Mouse (Mus musculus) liver, embryonic 16.5 days (tissue): Measurements from ENCODE around the gene Igfbp6. TPM values are rescaled to one million over a fixed set of nuclear protein-coding genes. Genes with fewer than 3 reads are reported as not detected.
"Not testable (repeated sequence)": the region's sequence is repeated elsewhere in the genome, so short reads cannot be mapped to it uniquely, and the experiment has no call there.

Experiments used
- ATAC-seq: fragments of 200-750 bp; cut with Nextera tagmentation; 2 replicates; pipeline ENCODE4 v1.8.0; 2017; ENCODE audit warnings: low read depth, mild to moderate bottlenecking, moderate number of reproducible peaks, moderate library complexity
- H3K27ac ChIP-seq: fragments of 300-500 bp; sonication (generic); 2 replicates; pipeline ENCODE4 v1.5.1; 2014; ENCODE audit warnings: mild to moderate bottlenecking, low read length
- H3K27me3 ChIP-seq: fragments of 300-500 bp; sonication (generic); 2 replicates; pipeline ENCODE4 v1.6.1; 2014; ENCODE audit warnings: low read depth, low read length, mixed read lengths; ENCODE audit not compliant: control insufficient read depth, insufficient read depth
- H3K36me3 ChIP-seq: fragments of 300-500 bp; sonication (generic); 2 replicates; pipeline ENCODE4 v1.6.1; 2014; ENCODE audit warnings: mild to moderate bottlenecking; ENCODE audit not compliant: control insufficient read depth, insufficient read depth
- H3K4me1 ChIP-seq: fragments of 300-500 bp; sonication (generic); 2 replicates; pipeline ENCODE4 v1.6.1; 2014; ENCODE audit warnings: low read depth, low read length, mixed read lengths; ENCODE audit not compliant: control insufficient read depth
- H3K4me2 ChIP-seq: fragments of 300-500 bp; sonication (generic); 2 replicates; pipeline ENCODE4 v1.6.1; 2014; ENCODE audit warnings: low read depth, low read length, mixed read lengths
- H3K4me3 ChIP-seq: fragments of 300-500 bp; sonication (generic); 2 replicates; pipeline ENCODE4 v1.5.1; 2014; ENCODE audit warnings: low read depth, mild to moderate bottlenecking, low read length
- H3K9ac ChIP-seq: fragments of 300-500 bp; sonication (generic); 2 replicates; pipeline ENCODE4 v1.6.1; 2014; ENCODE audit warnings: low read depth, low read length
- H3K9me3 ChIP-seq: fragments of 300-500 bp; sonication (generic); replicated peaks from 2 replicates; pipeline ENCODE4 v1.6.1; 2016; ENCODE audit warnings: low read length; ENCODE audit not compliant: control insufficient read depth
- WGBS: fragments of 180-500 bp; shearing (Covaris S2); extraction: QIAGEN DNeasy Blood & Tissue Kit; methylation state at CpG from one replicate; pipeline ENCODE4 v1.1.7; 2014; ENCODE audit not compliant: insufficient replicate concordance; 5-methylcytosine and 5-hydroxymethylcytosine counted together
- polyA plus RNA-seq: library from polyadenylated mRNA; unstranded; fragments of >200 nt; fragmentation: Nextera tagmentation; extraction: Ambion mirVana; gene quantifications from 2 replicates; pipeline ENCODE4 v1.2.1, GENCODE M21; 2015

The Igfbp6 gene
- polyA plus RNA-seq, 1 experiment from 2014 or later = 2.4 TPM

DNA sequence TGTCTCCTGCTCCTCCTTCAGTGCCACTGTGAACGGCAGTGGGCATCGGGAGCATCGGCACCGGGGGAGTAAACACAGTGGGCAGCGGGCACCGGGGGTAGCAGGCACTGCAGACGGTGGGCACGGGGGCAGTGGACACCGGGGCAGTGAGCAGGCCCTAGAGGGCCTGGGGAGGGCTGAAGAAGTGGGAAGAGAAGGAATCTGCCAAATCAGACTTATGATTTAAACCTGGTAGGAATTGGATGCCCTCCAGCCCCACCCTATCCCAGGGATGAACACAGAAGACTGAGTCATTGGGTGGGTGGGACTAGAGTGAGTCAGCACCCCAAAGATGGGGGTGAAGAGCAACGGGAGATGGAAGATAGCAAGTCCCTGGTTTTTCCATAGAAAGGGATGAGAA lies 1.2 kb downstream of the Igfbp6 start:
- WGBS = 77% methylated on average over 10 of the region's 10 CpGs
- no peaks in the 10 kb centered on the region for H3K9me3 ChIP-seq
- H3K4me2 ChIP-seq = no peak overlapping the region
- no peaks in the 10 kb centered on the region for H3K36me3 ChIP-seq
- H3K9ac ChIP-seq = no peak overlapping the region
- peaks cover 38% of the 10 kb centered on the region for H3K27me3 ChIP-seq
- no peak overlapping the region for H3K4me3 ChIP-seq
- ATAC-seq = no peak
- H3K27ac ChIP-seq = no peak overlapping the region
- peaks cover 21% of the 10 kb centered on the region for H3K4me1 ChIP-seq

DNA sequence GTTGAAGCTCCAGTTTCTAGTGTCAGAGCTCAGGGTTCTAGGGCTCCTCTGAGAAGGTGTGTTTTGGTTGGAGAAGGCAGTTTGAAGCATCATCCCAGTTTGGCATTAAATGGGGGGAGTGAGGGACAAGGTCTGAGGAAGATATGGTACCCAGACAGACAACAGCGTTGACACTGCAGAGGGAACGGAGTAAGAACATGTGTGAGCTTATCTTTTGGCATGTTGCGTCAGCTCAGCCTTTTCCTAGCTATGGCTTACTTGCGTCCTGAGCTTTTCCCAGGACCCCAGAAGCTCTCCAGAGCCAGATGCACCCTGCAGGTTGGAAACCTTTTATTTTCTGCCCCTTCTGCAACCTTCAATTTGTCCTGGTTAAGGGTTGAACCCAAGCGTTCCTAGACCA lies 1.9 kb downstream of the Igfbp6 start:
- H3K9ac ChIP-seq = no peak overlapping the region
- no peak overlapping the region for H3K4me2 ChIP-seq
- peaks cover 38% of the 10 kb centered on the region for H3K27me3 ChIP-seq
- H3K4me3 ChIP-seq = no peak overlapping the region
- 50% methylated on average over 5 of the region's 5 CpGs for WGBS
- peaks cover 28% of the 10 kb centered on the region for H3K4me1 ChIP-seq
- no peaks in the 10 kb centered on the region for H3K36me3 ChIP-seq
- no peak for ATAC-seq
- H3K9me3 ChIP-seq = no peaks in the 10 kb centered on the region
- H3K27ac ChIP-seq = no peak overlapping the region

DNA sequence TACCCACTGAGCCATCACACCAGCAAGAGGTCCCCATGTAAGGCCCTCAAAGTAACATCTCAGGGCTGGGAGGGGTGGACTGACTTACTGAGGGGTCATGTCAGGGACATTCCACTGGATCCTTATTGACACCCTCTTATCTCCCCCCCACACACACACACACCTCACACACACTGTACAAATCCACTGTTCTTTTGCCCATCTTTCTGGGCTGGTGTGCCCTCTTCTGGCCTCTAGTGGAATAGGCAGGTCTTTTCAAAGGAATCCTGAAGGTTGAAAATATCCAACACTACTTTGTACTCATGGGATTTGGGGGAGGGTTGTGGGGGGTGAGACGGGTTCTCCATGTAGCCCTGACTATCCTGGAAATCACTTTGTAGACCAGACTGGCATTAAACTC lies 2.7 kb downstream of the Igfbp6 start:
- H3K4me3 ChIP-seq = no peak overlapping the region
- no peak overlapping the region for H3K27ac ChIP-seq
- H3K9ac ChIP-seq = no peak overlapping the region
- H3K27me3 ChIP-seq = peaks cover 38% of the 10 kb centered on the region
- H3K4me2 ChIP-seq = no peak overlapping the region
- ATAC-seq = no peak
- no peaks in the 10 kb centered on the region for H3K9me3 ChIP-seq
- H3K4me1 ChIP-seq = peaks cover 31% of the 10 kb centered on the region
- WGBS = 6% methylated on average over 1 of the region's 1 CpGs
- no peaks in the 10 kb centered on the region for H3K36me3 ChIP-seq

DNA sequence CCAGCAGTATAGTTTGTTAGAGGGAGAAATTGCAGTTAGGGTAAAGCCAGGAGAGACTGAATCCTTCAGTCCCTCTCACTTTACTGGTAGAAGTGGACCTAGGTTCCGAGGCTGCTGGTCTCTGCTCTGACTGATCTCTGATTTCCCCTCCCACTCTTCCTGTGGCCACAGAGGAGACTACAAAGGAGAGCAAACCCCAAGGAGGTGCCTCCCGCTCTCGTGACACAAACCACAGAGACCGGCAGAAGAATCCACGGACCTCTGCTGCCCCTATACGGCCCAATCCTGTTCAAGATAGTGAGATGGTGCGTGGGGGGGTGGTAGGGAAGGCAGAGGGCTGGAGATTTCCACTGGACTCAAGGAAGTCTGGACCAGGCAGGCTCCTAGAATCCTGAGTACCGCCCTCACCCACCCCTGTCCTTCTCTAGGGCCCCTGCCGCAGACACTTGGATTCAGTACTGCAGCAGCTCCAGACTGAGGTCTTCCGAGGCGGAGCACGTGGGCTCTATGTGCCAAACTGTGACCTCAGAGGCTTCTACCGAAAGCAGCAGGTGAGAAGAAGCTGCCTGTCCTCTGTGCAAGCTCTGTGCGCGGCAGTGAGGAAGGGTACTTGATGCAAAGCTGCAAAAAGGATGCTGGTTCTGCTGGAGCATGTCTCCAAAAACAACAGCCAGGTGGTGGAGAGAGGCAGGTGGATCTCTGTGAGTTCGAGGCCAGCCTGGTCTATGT lies 3.7 kb downstream of the Igfbp6 start:
- peak overlapping the region; percentile 34; the same call in 1 of the 2 replicates for H3K9ac ChIP-seq
- no peak overlapping the region for H3K27ac ChIP-seq
- H3K4me2 ChIP-seq = no peak overlapping the region
- H3K4me1 ChIP-seq = peaks cover 31% of the 10 kb centered on the region
- WGBS = 44% methylated on average over 16 of the region's 16 CpGs
- peaks cover 32% of the 10 kb centered on the region for H3K27me3 ChIP-seq
- no peaks in the 10 kb centered on the region for H3K36me3 ChIP-seq
- H3K9me3 ChIP-seq = no peaks in the 10 kb centered on the region
- ATAC-seq = no peak
- H3K4me3 ChIP-seq = no peak overlapping the region

DNA sequence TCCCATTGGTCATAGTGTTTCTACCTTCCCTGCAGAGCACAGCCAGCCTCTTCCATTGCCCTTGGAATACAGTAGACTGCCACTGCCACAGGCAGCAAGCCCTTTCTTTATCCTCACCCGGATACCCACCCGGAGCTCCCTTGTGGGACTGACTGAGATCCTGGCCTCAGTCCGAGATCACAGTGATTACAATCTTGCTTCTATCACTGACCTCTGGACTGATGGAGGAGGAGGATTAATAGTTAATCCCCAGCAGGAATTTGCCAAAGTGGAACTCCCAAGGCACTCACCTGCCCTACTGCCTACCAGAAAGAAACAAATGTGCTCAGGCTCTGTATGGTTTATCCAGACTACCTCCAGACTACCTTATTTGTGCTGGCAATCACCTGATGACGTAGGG lies 5.4 kb downstream of the Igfbp6 start:
- no peak overlapping the region for H3K9ac ChIP-seq
- H3K27ac ChIP-seq = peak overlapping the region; percentile 75
- H3K27me3 ChIP-seq = peaks cover 15% of the 10 kb centered on the region
- ATAC-seq = peak; percentile 37
- peaks cover 31% of the 10 kb centered on the region for H3K4me1 ChIP-seq
- H3K9me3 ChIP-seq = no peaks in the 10 kb centered on the region
- 0 out of 2 replicates have a peak overlapping the region, but pooled peaks have one; percentile 76 for H3K4me2 ChIP-seq
- 65% methylated on average over 4 of the region's 4 CpGs for WGBS
- no peak overlapping the region for H3K4me3 ChIP-seq
- H3K36me3 ChIP-seq = no peaks in the 10 kb centered on the region

DNA sequence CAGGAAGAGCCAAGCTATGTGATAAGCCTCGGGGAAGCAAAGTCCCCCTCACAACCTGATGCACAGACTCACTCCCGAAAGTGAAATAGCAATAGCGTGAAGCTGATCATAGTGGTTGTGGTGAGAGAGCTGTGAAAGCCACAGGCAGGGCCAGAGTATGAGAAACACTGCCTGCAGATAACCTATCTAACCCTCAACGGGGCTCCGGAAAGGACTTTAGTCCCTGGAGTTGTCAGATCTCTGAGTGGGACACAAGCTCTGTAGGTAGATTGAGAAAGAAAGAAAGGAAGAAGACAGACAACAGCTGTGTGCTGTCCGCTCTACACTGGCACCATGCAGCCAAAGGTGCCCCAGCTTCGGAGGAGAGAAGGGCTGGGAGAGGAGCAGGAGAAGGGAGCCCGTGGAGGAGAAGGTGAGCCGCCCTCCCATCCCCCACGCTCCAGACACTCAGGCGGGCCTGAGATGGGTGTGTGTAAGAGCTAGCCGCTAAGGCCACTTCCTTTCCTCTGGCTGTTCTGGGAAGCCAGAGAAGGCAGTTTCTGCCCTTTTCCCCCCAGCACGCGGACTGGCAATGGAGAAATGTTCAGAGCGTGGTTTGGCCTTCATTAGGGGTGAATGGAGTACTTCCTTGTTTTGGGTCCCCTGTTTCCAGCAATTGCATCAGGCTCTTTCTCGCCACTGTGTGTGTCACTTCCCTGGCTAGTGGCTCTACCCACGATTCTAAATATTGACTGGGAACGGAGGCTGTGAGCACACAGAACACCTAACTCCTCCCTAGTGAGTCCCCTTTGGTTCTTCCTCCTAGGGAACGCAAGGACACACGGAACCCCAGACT lies 6.4 kb downstream of the Igfbp6 start, which contains the start of gene Soat2:
TSS of gene Soat2 (plus strand) at position 226 of the 835 bp plus-strand sequence.
- 5% methylated on average over 20 of the region's 20 CpGs for WGBS
- peak; percentile 73 for ATAC-seq
- Histone ChIP-seq H3K9ac (peak within 1 kb of the TSS; percentile 51), H3K4me3 (peak within 1 kb of the TSS; percentile 60), H3K36me3 (no peaks in the 10 kb centered on the region), H3K27me3 (peaks cover 5% of the 10 kb centered on the region), H3K9me3 (no peaks in the 10 kb centered on the region), H3K27ac (peak within 1 kb of the TSS; percentile 75), H3K4me2 (peak within 1 kb of the TSS; percentile 76), H3K4me1 (peaks cover 31% of the 10 kb centered on the region)

DNA sequence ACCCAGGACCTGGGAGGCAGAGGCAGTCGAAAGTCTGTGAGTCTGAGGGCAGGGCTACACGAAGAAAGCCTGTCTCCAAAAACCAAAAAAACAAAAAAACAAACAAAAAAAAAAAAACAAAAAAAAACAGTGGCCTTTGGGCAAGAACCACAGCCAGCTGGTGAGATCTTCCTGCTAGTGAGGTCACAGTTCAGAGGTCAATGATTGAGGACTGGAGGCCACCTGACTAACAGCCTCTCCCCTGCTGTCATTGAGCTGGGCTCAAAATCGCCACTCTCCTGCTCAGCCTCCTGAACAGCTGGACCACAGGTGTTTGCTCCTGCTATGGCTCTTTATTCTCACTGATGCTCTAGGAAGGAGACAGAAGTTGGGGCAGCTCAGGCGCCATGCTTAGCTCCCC lies 8.5 kb downstream of the Igfbp6 start:
- H3K9me3 ChIP-seq = no peaks in the 10 kb centered on the region
- peaks cover 25% of the 10 kb centered on the region for H3K4me1 ChIP-seq
- no peak overlapping the region for H3K4me3 ChIP-seq
- no peak overlapping the region for H3K27ac ChIP-seq
- H3K4me2 ChIP-seq = no peak overlapping the region
- no peak for ATAC-seq
- H3K27me3 ChIP-seq = no peaks in the 10 kb centered on the region
- WGBS = 55% methylated on average over 4 of the region's 4 CpGs
- H3K9ac ChIP-seq = no peak overlapping the region
- H3K36me3 ChIP-seq = no peaks in the 10 kb centered on the region

DNA sequence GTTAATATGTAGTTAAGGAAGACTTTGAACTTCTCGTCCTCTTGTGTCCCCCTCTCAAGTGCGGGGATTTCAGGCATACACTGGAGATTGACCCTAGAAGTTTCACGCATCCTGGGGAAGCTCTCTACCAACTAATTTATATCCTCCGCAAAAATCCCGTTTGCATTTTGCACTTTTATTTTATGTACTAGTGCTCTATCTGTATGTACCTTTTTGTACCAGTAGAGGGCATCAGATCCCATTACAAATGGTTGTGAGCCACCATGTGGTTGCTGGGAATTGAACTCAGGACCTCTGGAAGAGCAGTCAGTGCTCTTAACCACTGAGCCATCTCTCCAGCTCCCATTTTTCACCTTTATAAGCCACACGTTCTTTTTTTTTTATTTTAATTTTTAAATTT lies 10.8 kb downstream of the Igfbp6 start:
- H3K4me1 ChIP-seq = peaks cover 12% of the 10 kb centered on the region
- not testable (repeated sequence) for H3K4me2 ChIP-seq, H3K4me3 ChIP-seq, H3K27me3 ChIP-seq, H3K36me3 ChIP-seq, H3K9me3 ChIP-seq, H3K27ac ChIP-seq, H3K9ac ChIP-seq, ATAC-seq
- 83% methylated on average over 6 of the region's 6 CpGs for WGBS

DNA sequence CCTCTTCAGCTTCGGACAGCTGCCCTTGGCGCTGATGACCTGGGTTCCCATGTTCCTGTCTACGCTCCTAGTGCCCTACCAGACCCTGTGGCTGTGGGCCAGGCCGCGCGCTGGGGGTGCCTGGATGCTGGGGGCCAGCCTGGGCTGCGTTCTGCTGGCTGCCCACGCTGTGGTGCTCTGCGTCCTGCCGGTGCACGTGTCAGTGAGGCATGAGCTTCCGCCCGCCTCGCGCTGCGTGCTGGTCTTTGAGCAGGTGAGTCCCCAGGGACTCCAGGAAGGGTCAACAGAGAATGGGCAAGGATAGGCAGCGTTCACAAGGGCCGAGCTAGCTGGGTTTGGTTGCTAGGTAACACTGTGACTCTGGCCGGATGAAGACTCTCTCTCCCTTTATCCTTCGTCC lies 12.7 kb downstream of the Igfbp6 start:
- no peak overlapping the region for H3K4me2 ChIP-seq
- H3K4me1 ChIP-seq = no peaks in the 10 kb centered on the region
- ATAC-seq = no peak
- H3K27me3 ChIP-seq = no peaks in the 10 kb centered on the region
- H3K4me3 ChIP-seq = no peak overlapping the region
- H3K9me3 ChIP-seq = no peaks in the 10 kb centered on the region
- H3K27ac ChIP-seq = no peak overlapping the region
- H3K36me3 ChIP-seq = no peaks in the 10 kb centered on the region
- H3K9ac ChIP-seq = no peak overlapping the region
- WGBS = 69% methylated on average over 20 of the region's 20 CpGs
